Mouse (Mus musculus): Measurements from ENCODE around the gene E130309D02Rik. TPM values are rescaled to one million over a fixed set of nuclear protein-coding genes. Genes with fewer than 3 reads are reported as not detected.

Gene E130309D02Rik
- polyA plus RNA-seq (2014; fragmentation: Illumina TruSeq; extraction: RNeasy Lipid Tissue Mini Kit (QIAGEN cat#74804); ENCODE audit: low read depth, low replicate concordance), result 1.2 TPM

DNA sequence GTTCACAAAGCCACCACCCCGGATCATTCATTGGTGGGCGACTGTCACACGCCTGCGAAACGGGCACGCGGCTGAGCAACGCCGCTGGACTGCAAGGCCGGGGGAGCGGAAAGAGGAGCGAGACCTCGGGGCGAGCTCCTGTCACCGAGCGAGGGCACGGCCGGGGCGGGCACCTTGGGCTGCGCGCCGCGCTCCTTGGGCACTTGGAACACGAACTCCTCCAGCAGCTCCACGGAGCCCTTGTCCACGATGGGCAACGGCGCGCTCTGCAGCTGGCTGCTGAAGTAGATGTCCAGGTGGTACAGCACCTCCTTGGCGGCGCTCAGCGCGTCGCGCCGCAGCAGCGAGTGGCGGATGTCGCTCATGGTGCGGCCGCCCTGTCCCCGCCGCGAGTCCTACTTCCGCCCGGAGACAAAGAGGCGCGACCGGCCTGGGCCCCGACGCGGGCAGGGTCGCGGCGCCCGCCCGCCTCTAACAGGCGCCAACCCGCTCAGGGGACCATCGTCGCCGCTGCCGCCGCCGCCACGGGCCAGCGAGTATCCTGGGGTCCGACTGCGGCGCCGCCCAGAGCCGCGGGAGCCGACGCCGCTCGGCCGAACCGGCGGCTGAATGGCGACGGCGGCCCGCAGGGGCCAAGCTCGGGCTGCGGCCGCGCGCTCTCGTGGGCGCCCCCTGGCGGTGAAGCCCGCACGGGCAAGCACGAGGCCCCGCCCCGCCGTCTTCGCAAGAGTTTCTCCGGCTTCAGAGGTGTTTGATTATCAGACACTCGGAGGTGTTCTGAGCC lies at the start of gene E130309D02Rik:
Gene E130309D02Rik, minus strand, starts transcription at position 631 of the 784 bp plus-strand sequence.

DNA sequence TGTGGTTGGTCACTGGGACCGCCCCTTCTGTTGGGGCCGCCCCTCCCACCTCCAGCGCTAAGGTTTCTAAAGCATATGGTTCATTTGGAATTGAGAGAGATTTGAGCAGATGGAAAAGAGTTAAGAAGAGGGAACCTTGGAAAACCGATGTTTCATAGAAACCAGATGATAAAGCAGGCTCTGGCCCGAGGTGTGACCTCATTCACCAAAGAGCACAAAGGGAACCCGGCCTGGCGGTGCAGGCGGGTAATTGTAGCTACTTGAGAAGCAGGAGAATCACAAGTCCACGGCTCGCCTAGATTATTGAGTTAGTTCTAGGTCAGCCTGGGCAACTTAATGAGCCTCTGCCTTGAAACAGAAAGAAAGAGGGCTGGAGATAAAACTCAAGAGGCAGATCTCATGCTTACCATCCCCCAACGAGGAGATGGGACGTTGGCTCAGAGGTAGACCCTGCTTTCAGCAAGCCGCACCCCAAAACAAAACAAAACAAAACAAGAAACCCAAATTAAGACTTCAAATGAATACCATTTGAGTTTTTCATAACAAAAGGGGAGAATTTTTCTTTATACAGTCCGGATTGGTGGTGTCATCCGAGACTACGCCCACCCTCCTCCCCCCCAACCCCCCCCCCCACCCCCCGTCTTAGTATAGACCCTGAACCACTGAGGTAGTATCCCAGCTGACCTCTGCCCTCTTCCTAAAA lies 41.7 kb upstream of the E130309D02Rik start, which contains the start of gene Grid2ip:
Gene Grid2ip, plus strand, starts transcription at position 653 of the 703 bp plus-strand sequence.

DNA sequence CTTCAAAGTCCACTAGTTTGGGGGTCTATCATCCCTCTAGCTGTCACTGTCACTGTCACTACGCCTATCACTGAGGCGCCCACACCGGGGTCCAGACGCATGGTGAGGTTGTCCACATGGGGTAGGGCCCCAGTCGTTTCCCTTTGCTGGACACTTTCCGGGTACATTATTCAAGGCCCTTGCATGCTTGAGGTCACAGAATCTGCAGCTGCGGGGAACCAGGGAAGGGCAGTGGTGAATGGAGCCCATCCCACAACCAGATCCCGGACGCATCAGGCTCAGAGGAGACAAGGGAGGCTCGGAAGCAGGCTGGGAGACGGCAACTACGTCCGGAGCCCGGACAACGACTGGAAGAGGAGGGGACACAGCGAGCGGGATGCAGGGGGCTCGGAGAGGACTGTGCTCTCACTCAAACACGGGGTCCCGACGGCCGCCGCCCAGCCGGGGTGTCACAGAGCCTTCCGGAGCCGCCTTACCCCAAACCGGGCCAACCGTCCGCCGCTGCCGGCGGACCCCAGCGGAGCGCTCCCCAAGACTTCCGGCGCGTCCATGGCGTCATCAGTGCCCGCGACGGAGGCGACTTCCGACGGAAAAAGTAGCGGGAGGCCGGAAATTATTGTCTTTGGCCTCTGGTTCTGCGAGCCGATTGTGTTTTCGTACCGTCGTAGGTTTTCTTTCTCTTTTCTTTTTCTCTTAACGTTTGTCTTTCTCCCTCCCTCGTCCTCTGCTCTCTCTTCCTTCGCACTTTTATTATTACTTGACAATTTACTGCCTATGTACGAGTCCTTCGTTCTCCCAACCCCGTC lies 13.7 kb upstream of the E130309D02Rik start, which contains the start of gene Zdhhc4:
Gene Zdhhc4, minus strand, starts transcription at position 567 of the 806 bp plus-strand sequence.

DNA sequence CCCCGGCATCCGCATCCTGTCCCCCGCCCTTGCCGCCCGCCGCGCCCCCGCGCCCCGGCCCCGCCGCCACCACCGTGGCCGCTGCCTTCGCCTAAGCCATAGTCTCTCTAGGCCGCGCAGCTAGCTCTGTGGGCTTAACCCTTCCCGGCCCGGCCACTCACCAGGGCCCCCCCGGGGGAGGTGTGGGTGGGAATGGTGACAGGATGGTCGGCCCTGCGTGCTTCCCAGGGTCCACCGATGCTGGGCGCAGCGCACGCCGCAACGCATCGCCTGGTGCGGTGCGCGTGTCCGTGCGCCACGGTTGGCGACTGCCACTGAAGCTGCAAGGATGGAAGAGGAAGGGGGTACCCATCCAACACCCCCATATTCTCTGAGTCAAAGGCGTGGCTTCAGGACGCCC lies 21.8 kb downstream of the E130309D02Rik start, which contains the start of gene Zfp853:
Gene Zfp853, minus strand, starts transcription at position 220 of the 400 bp plus-strand sequence.

DNA sequence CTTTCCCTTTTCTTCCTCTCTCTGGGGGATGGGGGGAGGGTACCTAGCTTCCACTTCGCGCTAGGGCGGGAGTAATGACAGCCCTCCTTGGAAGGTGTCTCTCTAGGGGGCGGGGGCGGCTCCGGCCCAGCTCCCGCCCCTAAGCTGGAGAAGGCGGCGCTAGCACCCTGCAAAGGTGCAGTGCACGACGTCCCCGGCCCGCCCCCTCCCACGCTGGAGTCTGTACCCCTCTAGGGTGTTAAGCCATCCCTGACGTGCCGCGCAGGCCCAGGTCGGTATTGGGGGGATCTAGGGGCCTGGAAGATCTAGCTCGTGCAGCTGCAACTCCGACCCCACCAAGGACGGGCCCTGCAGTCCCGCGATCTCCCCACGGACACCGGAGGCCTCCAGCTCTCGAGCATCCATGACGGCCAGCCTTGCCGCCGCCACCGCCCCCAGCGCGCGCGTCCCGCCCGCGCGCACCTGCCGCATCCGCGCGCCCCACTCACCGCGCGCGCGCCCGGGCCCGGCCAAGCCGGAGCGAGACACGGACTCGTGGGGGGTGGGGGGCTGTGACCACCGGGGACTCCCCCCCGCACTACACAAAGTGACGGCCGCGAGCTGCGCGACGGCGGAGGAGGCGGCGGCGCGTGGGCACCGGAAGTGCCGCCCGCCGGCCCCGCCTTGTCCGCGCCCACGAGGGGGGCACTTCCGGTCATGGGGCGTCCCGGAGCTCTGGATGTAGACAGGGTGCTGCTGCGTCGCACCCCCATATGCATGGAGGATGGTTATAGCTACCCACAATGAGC lies 45.6 kb downstream of the E130309D02Rik start, which contains the start of gene Zfp316:
Gene Zfp316, minus strand, starts transcription at position 660 of the 788 bp plus-strand sequence.

Other genes with a start within 250 kb of the E130309D02Rik start
- gene Rnf216, start 202.4 kb downstream of the E130309D02Rik start, polyA plus RNA-seq (2014; fragmentation: Illumina TruSeq; extraction: RNeasy Lipid Tissue Mini Kit (QIAGEN cat#74804); ENCODE audit: low read depth, low replicate concordance), result 31.6 TPM
- gene Olfr718-ps1, start 167.8 kb downstream of the E130309D02Rik start, polyA plus RNA-seq (2014; fragmentation: Illumina TruSeq; extraction: RNeasy Lipid Tissue Mini Kit (QIAGEN cat#74804); ENCODE audit: low read depth, low replicate concordance), result not detected
- 13.3 TPM for gene Rbak, start 134.6 kb downstream of the E130309D02Rik start, polyA plus RNA-seq (2014; fragmentation: Illumina TruSeq; extraction: RNeasy Lipid Tissue Mini Kit (QIAGEN cat#74804); ENCODE audit: low read depth, low replicate concordance)
- not detected for gene Spdye4b, start 134.3 kb downstream of the E130309D02Rik start, polyA plus RNA-seq (2014; fragmentation: Illumina TruSeq; extraction: RNeasy Lipid Tissue Mini Kit (QIAGEN cat#74804); ENCODE audit: low read depth, low replicate concordance)
- gene Spdye4a, start 88.5 kb downstream of the E130309D02Rik start, polyA plus RNA-seq (2014; fragmentation: Illumina TruSeq; extraction: RNeasy Lipid Tissue Mini Kit (QIAGEN cat#74804); ENCODE audit: low read depth, low replicate concordance), result not detected
- gene Zfp12, start 80.2 kb downstream of the E130309D02Rik start, polyA plus RNA-seq (2014; fragmentation: Illumina TruSeq; extraction: RNeasy Lipid Tissue Mini Kit (QIAGEN cat#74804); ENCODE audit: low read depth, low replicate concordance), result 8.5 TPM
- 0.79 TPM for gene Zfp316, start 45.3 kb downstream of the E130309D02Rik start, polyA plus RNA-seq (2014; fragmentation: Illumina TruSeq; extraction: RNeasy Lipid Tissue Mini Kit (QIAGEN cat#74804); ENCODE audit: low read depth, low replicate concordance)
- gene Zfp853, start 21.7 kb downstream of the E130309D02Rik start, polyA plus RNA-seq (2014; fragmentation: Illumina TruSeq; extraction: RNeasy Lipid Tissue Mini Kit (QIAGEN cat#74804); ENCODE audit: low read depth, low replicate concordance), result not detected
- 6.9 TPM for gene Zdhhc4, start 13.9 kb upstream of the E130309D02Rik start, polyA plus RNA-seq (2014; fragmentation: Illumina TruSeq; extraction: RNeasy Lipid Tissue Mini Kit (QIAGEN cat#74804); ENCODE audit: low read depth, low replicate concordance)
- not detected for gene Grid2ip, start 42.0 kb upstream of the E130309D02Rik start, polyA plus RNA-seq (2014; fragmentation: Illumina TruSeq; extraction: RNeasy Lipid Tissue Mini Kit (QIAGEN cat#74804); ENCODE audit: low read depth, low replicate concordance)
- 158 TPM for gene Kdelr2, start 88.5 kb upstream of the E130309D02Rik start, polyA plus RNA-seq (2014; fragmentation: Illumina TruSeq; extraction: RNeasy Lipid Tissue Mini Kit (QIAGEN cat#74804); ENCODE audit: low read depth, low replicate concordance)
- 1.5 TPM for gene Daglb, start 149.2 kb upstream of the E130309D02Rik start, polyA plus RNA-seq (2014; fragmentation: Illumina TruSeq; extraction: RNeasy Lipid Tissue Mini Kit (QIAGEN cat#74804); ENCODE audit: low read depth, low replicate concordance)
- 578 TPM for gene Rac1, start 212.7 kb upstream of the E130309D02Rik start, polyA plus RNA-seq (2014; fragmentation: Illumina TruSeq; extraction: RNeasy Lipid Tissue Mini Kit (QIAGEN cat#74804); ENCODE audit: low read depth, low replicate concordance)